Mouse (Mus musculus) adrenal gland, adult 18-20 months (tissue): ENCODE results near the gene Olfr1502. TPM values are rescaled to one million over a fixed set of nuclear protein-coding genes. Genes with fewer than 3 reads are reported as not detected.
"Not testable (repeated sequence)": the region's sequence is repeated elsewhere in the genome, so short reads cannot be mapped to it uniquely, and the experiment has no call there.

Source experiments
- DNase-seq, 2 experiments: peaks; one replicate each; pipeline ENCODE4 v3.0.0; 2021 to 2022; ENCODE audit warnings: low spot score in 2 of 2
- long read RNA-seq, 2 experiments: library from polyadenylated mRNA; stranded (forward); transcript quantifications; one replicate each; pipeline ENCODE4 v2.0.0; 2021
- total RNA-seq, 2 experiments: library from RNA; stranded (reverse); gene quantifications; 1 replicate in 1 of 2; 2 replicates in 1 of 2; pipeline ENCODE4 v1.2.3; 2021

The Olfr1502 gene
- total RNA-seq, result not detected
- long read RNA-seq, experiment 1, result 0 reads
- long read RNA-seq, experiment 2, result 0 reads

DNA sequence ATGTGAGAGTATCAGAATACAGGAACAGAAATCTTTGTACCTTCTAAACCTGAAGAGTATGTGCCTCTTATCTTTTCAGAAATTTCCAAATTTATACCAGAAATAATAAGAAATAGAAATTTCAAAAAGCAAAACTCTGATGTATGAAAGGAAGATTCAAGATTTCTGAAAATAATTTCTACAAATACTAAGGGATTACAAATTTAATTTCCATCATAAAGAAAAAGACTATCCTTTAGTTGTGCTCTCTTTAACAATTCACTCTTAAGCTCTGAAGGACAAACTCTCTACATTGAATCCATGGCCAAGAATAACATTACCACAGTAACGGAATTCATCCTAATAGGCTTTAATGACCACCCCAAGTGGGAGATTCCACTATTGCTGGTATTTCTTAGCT lies at the start of gene Olfr1502:
Gene Olfr1502, plus strand, starts transcription at position 301 of the 400 bp plus-strand sequence.
- DNase-seq, result no peak

DNA sequence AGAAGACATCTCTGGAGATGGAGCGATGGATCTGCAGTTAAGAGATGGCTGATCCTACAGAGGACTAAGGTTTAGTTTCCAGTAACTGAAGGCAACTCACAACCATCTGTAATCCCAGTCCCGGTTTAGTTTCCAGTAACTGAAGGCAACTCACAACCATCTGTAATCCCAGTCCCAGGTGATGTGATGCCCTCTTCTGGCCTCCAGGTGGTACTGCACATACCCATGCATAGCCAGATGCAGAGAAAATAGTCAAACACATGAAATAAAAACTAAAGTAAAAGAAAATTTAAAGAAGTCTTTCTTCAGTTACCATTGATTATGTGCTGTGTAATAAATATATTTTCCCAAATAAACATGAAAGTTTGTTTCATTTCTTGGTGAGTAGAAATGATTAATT lies 48.8 kb upstream of the Olfr1502 start:
- no peak for DNase-seq

DNA sequence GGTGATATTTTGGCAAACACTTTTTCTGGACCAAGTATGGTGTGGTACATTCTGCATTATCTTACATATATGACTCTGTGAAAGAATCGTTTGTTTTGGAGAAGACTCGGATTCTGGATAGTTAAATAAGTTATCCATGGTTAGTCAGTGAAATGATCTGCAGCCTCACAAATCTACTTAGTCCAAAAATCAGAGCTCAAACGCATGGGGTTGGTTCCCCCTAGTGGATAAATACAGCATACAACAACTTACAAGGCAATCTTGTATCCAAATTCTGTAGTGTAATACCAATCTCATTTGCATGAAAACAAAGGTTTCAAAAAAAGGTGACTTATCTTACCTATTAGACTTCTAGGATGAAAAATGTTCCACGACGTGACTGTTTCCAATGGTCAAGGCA lies 42.8 kb upstream of the Olfr1502 start:
- no peak for DNase-seq

- DNase-seq, result no peak
Observed at GRCm38 (mm10) chr19:13819347-13819746, 42.2 kb upstream of the Olfr1502 start, which contains the start of gene Olfr1499. Olfr1499 (minus strand) TSS chr19:13819447.

DNA sequence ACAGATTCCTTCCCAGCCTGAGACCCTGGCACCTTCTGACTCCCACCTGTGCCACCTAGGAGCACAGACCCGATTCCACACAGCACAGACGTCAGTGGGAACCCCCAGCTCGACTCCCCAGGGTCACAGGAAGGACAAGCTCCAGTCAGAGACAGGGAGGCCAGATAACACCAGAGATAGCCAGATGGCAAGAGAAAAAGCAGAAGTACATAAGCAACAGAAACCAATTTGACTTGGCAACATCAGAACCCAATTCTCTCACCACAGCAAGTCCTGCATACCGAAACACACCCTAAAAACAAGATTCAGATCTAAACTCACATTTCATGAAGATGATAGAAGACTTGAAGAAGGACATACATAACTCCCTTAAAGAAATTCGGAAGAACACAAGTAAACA lies 40.7 kb upstream of the Olfr1502 start:
- DNase-seq, result no peak

DNA sequence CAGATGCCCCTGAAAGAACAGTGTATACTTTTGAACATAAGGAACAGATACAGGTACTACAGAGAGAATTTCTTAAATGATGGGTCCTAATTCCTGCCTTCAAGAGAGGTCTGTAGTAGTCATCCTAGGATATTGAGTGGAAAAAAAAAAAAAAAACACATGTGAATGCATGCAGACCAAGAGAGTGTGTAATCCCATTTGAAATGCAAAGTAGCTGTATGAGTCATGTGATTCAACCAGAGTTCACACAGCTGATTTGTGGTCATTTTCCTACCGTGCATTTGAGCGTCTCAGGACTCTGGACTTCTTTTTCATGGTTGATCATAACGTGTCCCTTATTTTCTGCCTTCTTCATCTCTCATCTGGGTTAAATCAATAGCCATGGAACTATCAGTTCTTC lies 33.1 kb upstream of the Olfr1502 start:
- no peak for DNase-seq

DNA sequence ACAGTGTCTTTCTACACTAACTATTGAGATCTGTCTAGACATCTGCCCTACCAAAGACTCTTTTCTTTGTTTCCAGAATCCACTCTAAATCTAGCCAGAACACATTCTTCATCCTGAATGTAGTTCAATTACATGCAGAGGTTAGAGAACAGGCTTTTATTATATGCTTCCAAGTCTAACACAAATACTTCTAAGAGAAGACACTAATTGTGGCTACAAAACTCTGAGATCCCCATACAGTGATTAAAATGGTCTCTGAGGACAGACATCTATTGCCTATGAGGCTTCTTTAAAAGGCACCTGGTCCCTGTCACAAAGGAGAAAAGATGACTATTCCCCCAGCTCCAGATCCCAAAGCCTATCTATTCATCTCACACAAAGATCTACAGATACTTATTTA lies 31.2 kb upstream of the Olfr1502 start, which contains the start of gene Olfr1500:
Gene Olfr1500, minus strand, starts transcription at position 101 of the 400 bp plus-strand sequence.
- DNase-seq, result no peak

DNA sequence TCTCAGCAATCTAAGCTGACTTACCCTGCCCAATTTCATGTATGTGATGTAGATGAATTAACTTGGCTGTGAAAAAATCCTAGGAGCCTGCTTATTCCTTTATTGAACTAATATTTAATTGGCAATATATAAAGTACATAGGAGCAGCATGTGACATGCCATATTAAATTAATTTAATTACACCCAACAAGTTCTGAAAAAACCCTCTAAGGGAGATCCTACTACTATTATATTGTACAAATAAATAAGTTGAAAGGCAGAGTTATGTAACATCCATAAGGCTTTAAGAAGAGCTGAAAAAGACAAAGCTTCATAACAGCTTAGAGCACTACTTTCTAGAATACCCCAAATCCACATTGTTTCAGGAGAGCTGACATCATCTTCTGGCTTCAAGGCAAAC lies 11.0 kb upstream of the Olfr1502 start, which contains the start of gene Olfr1501:
Gene Olfr1501, minus strand, starts transcription at position 101 of the 400 bp plus-strand sequence.
- not testable (repeated sequence) for DNase-seq

DNA sequence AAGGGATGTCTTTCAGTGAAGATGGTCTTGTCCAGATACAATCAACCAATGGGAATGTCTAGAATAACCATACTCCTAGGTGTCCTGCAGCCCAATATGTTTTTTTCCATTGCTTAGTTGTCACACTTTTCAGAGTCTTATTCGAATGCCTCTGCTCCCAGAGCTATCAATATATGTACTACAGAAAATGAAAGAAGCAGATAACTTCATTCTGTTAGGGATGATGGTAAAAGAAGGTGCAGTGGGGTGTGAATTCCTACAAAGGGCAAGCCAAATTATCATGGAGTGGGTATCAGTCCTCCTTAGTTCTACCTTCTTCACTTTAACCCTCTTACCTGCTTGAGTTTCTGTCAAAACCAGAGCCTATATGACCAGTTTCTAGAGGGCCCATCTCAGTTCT lies 36.2 kb downstream of the Olfr1502 start, which contains the start of gene Olfr1504:
Gene Olfr1504, minus strand, starts transcription at position 101 of the 400 bp plus-strand sequence.
- DNase-seq, result no peak

Other genes with a start within 250 kb of the Olfr1502 start
- not detected for gene Olfr1487, start 244.4 kb upstream of the Olfr1502 start, total RNA-seq
- not detected for gene Olfr1489, start 230.2 kb upstream of the Olfr1502 start, total RNA-seq
- not detected for gene Olfr1490, start 210.7 kb upstream of the Olfr1502 start, total RNA-seq
- gene Olfr1491, start 164.5 kb upstream of the Olfr1502 start, total RNA-seq, result not detected
- gene Olfr1493-ps1, start 138.5 kb upstream of the Olfr1502 start, total RNA-seq, result not detected
- gene Olfr1494, start 122.1 kb upstream of the Olfr1502 start, total RNA-seq, result not detected
- not detected for gene Olfr1495, start 97.2 kb upstream of the Olfr1502 start, total RNA-seq
- gene Olfr1496, start 83.9 kb upstream of the Olfr1502 start, total RNA-seq, result not detected
- gene Olfr1497, start 63.6 kb upstream of the Olfr1502 start, total RNA-seq, result not detected
- gene Olfr1499, start 42.3 kb upstream of the Olfr1502 start, total RNA-seq, result not detected
- gene Olfr1500, start 31.3 kb upstream of the Olfr1502 start, total RNA-seq, result not detected
- not detected for gene Olfr1501, start 11.1 kb upstream of the Olfr1502 start, total RNA-seq
- not detected for gene Olfr1504, start 36.1 kb downstream of the Olfr1502 start, total RNA-seq
- not detected for gene Olfr1505, start 51.7 kb downstream of the Olfr1502 start, total RNA-seq